Mouse (Mus musculus): ENCODE measurements around the gene Slc2a1. TPM values are rescaled to one million over a fixed set of nuclear protein-coding genes. Genes with fewer than 3 reads are reported as not detected.

Slc2a1 gene
- polyA plus RNA-seq, 1 experiment from 2014 or later: 116 TPM

- no peak for ATAC-seq (ENCODE audit: insufficient number of reproducible peaks, insufficient read depth, low FRiP score, low TSS enrichment, low read depth)
- peaks cover 27% of the 10 kb centered on the region for H3K27me3 ChIP-seq
- WGBS: 45% methylated on average over 7 of the region's 7 CpGs
- H3K4me2 ChIP-seq: no peak overlapping the region
- H3K27ac ChIP-seq: 0 out of 2 replicates have a peak overlapping the region, but pooled peaks have one; percentile 7
- no peak overlapping the region for H3K4me3 ChIP-seq
- H3K36me3 ChIP-seq: no peaks in the 10 kb centered on the region
- peaks cover 45% of the 10 kb centered on the region for H3K4me1 ChIP-seq
- H3K9ac ChIP-seq: no peak overlapping the region
- H3K9me3 ChIP-seq: no peaks in the 10 kb centered on the region
Observed at GRCm38 (mm10) chr4:119075273-119075672, 33.2 kb upstream of the Slc2a1 start.

DNA sequence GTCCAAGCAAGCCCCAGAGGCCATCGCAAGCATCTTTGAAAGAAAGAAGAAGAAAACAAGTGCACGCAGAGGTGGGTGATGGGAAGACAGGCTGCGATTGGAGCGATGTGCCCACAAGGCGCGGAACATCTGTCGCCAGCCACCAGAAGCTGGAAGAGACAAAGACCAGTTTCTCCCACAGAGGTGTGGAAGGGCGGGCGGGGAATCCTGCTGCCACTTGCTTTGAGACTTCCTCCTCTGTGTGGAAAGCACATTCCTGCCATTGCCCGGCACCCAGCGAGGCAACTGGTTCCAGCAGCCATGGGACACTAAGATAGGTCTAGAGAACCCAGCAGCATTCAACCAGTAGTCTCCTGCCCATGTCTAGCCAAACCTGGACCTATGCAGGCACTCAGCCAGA, 32.2 kb upstream of the Slc2a1 start:
- H3K27ac ChIP-seq: no peak overlapping the region
- H3K9me3 ChIP-seq: no peaks in the 10 kb centered on the region
- no peak overlapping the region for H3K4me2 ChIP-seq
- H3K36me3 ChIP-seq: no peaks in the 10 kb centered on the region
- WGBS: 81% methylated on average over 11 of the region's 11 CpGs
- peaks cover 16% of the 10 kb centered on the region for H3K27me3 ChIP-seq
- H3K9ac ChIP-seq: no peak overlapping the region
- no peak overlapping the region for H3K4me3 ChIP-seq
- no peak for ATAC-seq (ENCODE audit: insufficient number of reproducible peaks, insufficient read depth, low FRiP score, low TSS enrichment, low read depth)
- H3K4me1 ChIP-seq: peaks cover 41% of the 10 kb centered on the region

DNA sequence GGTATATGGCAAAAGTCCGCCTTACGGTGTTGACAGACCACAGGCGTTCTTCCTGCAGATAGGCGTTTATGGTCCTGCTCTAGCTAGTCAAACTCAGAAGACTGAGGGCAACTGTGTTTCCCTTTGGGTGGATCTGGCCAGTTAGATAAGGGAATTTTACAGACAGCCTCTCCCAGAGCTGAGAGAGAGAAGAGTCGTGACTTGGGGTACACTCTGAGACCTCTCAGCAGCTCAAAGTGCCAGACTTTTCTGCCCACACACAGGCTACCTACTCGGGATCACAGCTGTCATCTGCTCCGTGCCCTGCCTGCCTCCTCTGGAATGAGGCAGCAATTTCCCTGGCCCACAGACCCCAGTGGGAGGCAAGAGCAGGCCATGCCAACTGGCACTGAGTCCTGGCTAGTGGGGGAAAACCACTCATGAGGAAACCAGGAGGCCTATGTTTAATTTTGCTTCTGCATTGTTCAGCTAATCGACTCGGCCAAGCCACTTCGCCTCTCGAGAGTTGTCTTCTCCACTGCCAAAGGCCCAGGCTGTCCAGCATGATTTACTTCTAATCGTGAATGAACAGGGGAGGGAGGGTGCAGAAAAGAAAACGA, 31.3 kb upstream of the Slc2a1 start:
- Histone ChIP-seq H3K4me1 (peaks cover 32% of the 10 kb centered on the region), H3K4me3 (no peak overlapping the region), H3K27ac (peak overlapping the region; percentile 4; the same call in 1 of the 2 replicates), H3K9ac (no peak overlapping the region), H3K27me3 (peaks cover 8% of the 10 kb centered on the region), H3K9me3 (no peaks in the 10 kb centered on the region), H3K4me2 (no peak overlapping the region), H3K36me3 (no peaks in the 10 kb centered on the region)
- no peak for ATAC-seq (ENCODE audit: insufficient number of reproducible peaks, insufficient read depth, low FRiP score, low TSS enrichment, low read depth)
- WGBS: 67% methylated on average over 13 of the region's 13 CpGs

GRCm38 (mm10) chr4:119079928-119080327, 28.6 kb upstream of the Slc2a1 start:
- no peaks in the 10 kb centered on the region for H3K9me3 ChIP-seq
- H3K4me1 ChIP-seq: peaks cover 7% of the 10 kb centered on the region
- no peak overlapping the region for H3K27ac ChIP-seq
- 85% methylated on average over 6 of the region's 6 CpGs for WGBS
- no peak overlapping the region for H3K4me2 ChIP-seq
- no peaks in the 10 kb centered on the region for H3K27me3 ChIP-seq
- H3K36me3 ChIP-seq: no peaks in the 10 kb centered on the region
- no peak overlapping the region for H3K9ac ChIP-seq
- H3K4me3 ChIP-seq: no peak overlapping the region
- ATAC-seq (ENCODE audit: insufficient number of reproducible peaks, insufficient read depth, low FRiP score, low TSS enrichment, low read depth): no peak

DNA sequence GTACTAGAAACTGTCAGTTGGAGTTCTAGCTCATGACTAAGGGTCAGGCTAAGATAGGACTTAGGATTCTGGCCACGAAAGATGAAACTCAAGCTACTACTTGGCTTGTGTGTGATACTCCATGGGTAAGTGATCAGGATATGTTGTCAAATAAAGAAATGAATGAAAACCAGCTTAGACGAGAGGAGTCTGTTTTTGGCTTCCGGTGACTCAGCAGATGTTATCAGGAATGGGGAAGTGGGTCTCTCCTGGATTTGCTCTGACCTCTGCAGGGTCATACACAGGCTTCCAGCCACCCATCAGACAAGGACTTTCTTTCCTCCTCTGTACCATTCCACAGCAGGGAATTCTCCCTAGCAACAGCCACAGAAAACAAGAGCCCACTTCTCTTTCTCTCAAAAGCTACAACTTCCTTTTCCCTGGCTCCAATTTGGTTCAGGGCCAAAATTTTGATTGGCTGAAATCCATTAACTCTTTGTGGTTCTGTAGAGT, 25.7 kb upstream of the Slc2a1 start:
- no peak overlapping the region for H3K4me3 ChIP-seq
- no peak overlapping the region for H3K4me2 ChIP-seq
- 49% methylated on average over 3 of the region's 3 CpGs for WGBS
- H3K9ac ChIP-seq: no peak overlapping the region
- H3K27ac ChIP-seq: no peak overlapping the region
- H3K9me3 ChIP-seq: no peaks in the 10 kb centered on the region
- no peaks in the 10 kb centered on the region for H3K36me3 ChIP-seq
- H3K4me1 ChIP-seq: peaks cover 5% of the 10 kb centered on the region
- no peak for ATAC-seq (ENCODE audit: insufficient number of reproducible peaks, insufficient read depth, low FRiP score, low TSS enrichment, low read depth)
- H3K27me3 ChIP-seq: no peaks in the 10 kb centered on the region

GRCm38 (mm10) chr4:119088424-119088823, 20.1 kb upstream of the Slc2a1 start:
- Histone ChIP-seq H3K36me3 (no peaks in the 10 kb centered on the region), H3K9me3 (no peaks in the 10 kb centered on the region), H3K4me2 (no peak overlapping the region), H3K27ac (no peak overlapping the region), H3K9ac (no peak overlapping the region), H3K4me1 (peaks cover 14% of the 10 kb centered on the region), H3K4me3 (no peak overlapping the region), H3K27me3 (no peaks in the 10 kb centered on the region)
- 46% methylated on average over 2 of the region's 2 CpGs for WGBS
- no peak for ATAC-seq (ENCODE audit: insufficient number of reproducible peaks, insufficient read depth, low FRiP score, low TSS enrichment, low read depth)

DNA sequence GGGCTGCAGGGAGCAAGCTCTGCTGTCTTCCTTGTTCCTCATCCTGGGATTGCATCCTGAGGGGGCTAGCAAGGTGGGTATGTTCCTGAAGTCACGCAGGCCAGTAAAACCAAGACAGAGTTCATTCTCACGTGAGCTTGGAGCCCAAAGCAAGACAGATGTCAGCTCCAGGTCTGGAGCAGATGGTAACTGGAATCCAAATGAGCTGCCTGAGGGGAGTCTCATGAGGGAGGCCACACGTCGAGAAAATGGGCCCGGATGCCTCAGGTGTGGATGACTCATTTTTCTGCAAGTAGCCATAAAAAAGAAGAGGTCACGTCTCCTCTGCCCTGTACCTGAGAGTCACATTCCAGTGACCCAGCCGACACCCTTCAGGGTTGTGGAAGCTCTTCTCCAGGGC, 14.6 kb upstream of the Slc2a1 start:
- Histone ChIP-seq H3K36me3 (no peaks in the 10 kb centered on the region), H3K4me1 (peaks cover 7% of the 10 kb centered on the region; the same call in 1 of the 2 replicates), H3K27ac (no peak overlapping the region), H3K9ac (no peak overlapping the region), H3K9me3 (no peaks in the 10 kb centered on the region), H3K4me3 (no peak overlapping the region), H3K4me2 (no peak overlapping the region), H3K27me3 (no peaks in the 10 kb centered on the region)
- 60% methylated on average over 7 of the region's 7 CpGs for WGBS
- ATAC-seq (ENCODE audit: insufficient number of reproducible peaks, insufficient read depth, low FRiP score, low TSS enrichment, low read depth): no peak

DNA sequence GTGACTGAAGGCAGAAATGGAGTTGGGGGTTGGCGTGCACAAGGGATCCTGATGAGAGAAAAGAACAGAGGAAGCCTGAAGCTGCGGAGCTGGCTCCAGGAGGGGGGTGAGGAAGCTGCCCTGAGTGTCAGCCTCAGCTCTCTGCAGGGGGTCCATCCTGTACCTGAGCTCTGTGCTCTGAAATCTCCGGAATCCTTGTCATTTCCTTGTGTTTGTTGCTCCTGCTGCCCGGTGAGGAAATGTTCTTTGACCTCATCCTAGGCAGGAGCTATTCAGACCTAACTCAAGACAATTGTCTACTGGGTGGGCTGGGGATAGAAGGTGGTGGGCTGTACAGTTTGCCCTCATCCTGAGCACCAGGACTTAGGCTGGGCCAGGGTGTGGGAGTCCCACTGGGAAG, 13.5 kb upstream of the Slc2a1 start:
- H3K36me3 ChIP-seq: no peaks in the 10 kb centered on the region
- H3K9ac ChIP-seq: no peak overlapping the region
- peaks cover 7% of the 10 kb centered on the region; the same call in 1 of the 2 replicates for H3K4me1 ChIP-seq
- no peak overlapping the region for H3K27ac ChIP-seq
- H3K4me2 ChIP-seq: no peak overlapping the region
- no peak for ATAC-seq (ENCODE audit: insufficient number of reproducible peaks, insufficient read depth, low FRiP score, low TSS enrichment, low read depth)
- no peaks in the 10 kb centered on the region for H3K9me3 ChIP-seq
- no peak overlapping the region for H3K4me3 ChIP-seq
- H3K27me3 ChIP-seq: no peaks in the 10 kb centered on the region
- 23% methylated on average over 4 of the region's 4 CpGs for WGBS

- no peak for ATAC-seq (ENCODE audit: insufficient number of reproducible peaks, insufficient read depth, low FRiP score, low TSS enrichment, low read depth)
- no peaks in the 10 kb centered on the region for H3K9me3 ChIP-seq
- no peak overlapping the region for H3K4me2 ChIP-seq
- no peak overlapping the region for H3K4me3 ChIP-seq
- H3K9ac ChIP-seq: no peak overlapping the region
- no peak overlapping the region for H3K27ac ChIP-seq
- 70% methylated on average over 3 of the region's 3 CpGs for WGBS
- H3K36me3 ChIP-seq: no peaks in the 10 kb centered on the region
- no peaks in the 10 kb centered on the region for H3K27me3 ChIP-seq
- H3K4me1 ChIP-seq: peaks cover 7% of the 10 kb centered on the region; the same call in 1 of the 2 replicates
Observed at GRCm38 (mm10) chr4:119096401-119096800, 12.1 kb upstream of the Slc2a1 start.

DNA sequence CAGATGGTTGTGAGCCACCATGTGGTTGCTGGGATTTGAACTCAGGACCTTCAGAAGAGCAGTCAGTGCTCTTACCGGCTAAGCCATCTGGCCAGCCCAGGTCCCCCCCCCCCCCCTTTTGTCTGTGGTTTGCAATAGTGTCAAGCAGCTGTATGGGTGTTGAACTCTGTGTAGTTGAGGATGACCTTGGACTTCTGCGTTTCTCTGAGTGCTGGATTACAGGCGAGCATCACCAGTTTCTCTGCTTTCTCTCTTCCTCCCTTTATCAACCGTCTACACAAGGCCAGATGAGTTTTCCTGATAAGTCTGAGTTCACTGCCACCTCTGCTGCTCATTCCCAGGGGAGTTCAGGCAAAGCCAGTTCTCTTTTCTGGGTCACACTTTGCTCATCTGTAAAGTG, 11.1 kb upstream of the Slc2a1 start:
- 84% methylated on average over 4 of the region's 4 CpGs for WGBS
- Histone ChIP-seq H3K27me3 (no peaks in the 10 kb centered on the region), H3K36me3 (no peaks in the 10 kb centered on the region), H3K9me3 (no peaks in the 10 kb centered on the region), H3K4me2 (no peak overlapping the region), H3K4me1 (peaks cover 7% of the 10 kb centered on the region; the same call in 1 of the 2 replicates), H3K9ac (no peak overlapping the region), H3K27ac (no peak overlapping the region), H3K4me3 (no peak overlapping the region)
- ATAC-seq (ENCODE audit: insufficient number of reproducible peaks, insufficient read depth, low FRiP score, low TSS enrichment, low read depth): no peak

GRCm38 (mm10) chr4:119098216-119099210, 10.0 kb upstream of the Slc2a1 start:
- Histone ChIP-seq H3K9me3 (no peaks in the 10 kb centered on the region), H3K27me3 (no peaks in the 10 kb centered on the region), H3K9ac (no peak overlapping the region), H3K4me1 (peaks cover 7% of the 10 kb centered on the region; the same call in 1 of the 2 replicates), H3K36me3 (no peaks in the 10 kb centered on the region), H3K27ac (no peak overlapping the region), H3K4me2 (no peak overlapping the region), H3K4me3 (no peak overlapping the region)
- 63% methylated on average over 8 of the region's 8 CpGs for WGBS
- ATAC-seq (ENCODE audit: insufficient number of reproducible peaks, insufficient read depth, low FRiP score, low TSS enrichment, low read depth): no peak
